Mouse (Mus musculus) inflammation-experienced regulatory T-cells, adult 6 months (primary cell): Measurements from ENCODE around the gene Trappc12. TPM values are rescaled to one million over a fixed set of nuclear protein-coding genes. Genes with fewer than 3 reads are reported as not detected.

ENCODE experiments used
- ATAC-seq: one replicate; pipeline ENCODE4 v1.8.0; 2017
- polyA plus RNA-seq, 3 experiments: library from polyadenylated mRNA; unstranded; fragments of 100-300 nt; shearing (Covaris generic); gene quantifications; one replicate each; pipeline ENCODE4 v1.2.1; 2017

Gene Trappc12
- polyA plus RNA-seq, 3 experiments from 2014 or later, result 31.7 to 58.8 (median 40.1) TPM

GRCm38 (mm10) chr12:28685771-28686170 is 64.5 kb downstream of the Trappc12 start:
- peak; percentile 30 for ATAC-seq

GRCm38 (mm10) chr12:28684674-28685073 is 65.6 kb downstream of the Trappc12 start:
- ATAC-seq, result no peak

GRCm38 (mm10) chr12:28675925-28676209 is 74.4 kb downstream of the Trappc12 start:
- ATAC-seq, result no peak

GRCm38 (mm10) chr12:28675121-28675924 is 74.9 kb downstream of the Trappc12 start, which contains the start of gene Adi1:
Gene Adi1 (plus strand): TSS chr12:28675231.
- peak; percentile 82 for ATAC-seq

GRCm38 (mm10) chr12:28674038-28674720 is 76.1 kb downstream of the Trappc12 start:
- ATAC-seq, result no peak

GRCm38 (mm10) chr12:28667287-28667686 is 83.0 kb downstream of the Trappc12 start:
- ATAC-seq, result no peak

GRCm38 (mm10) chr12:28666734-28667133 is 83.5 kb downstream of the Trappc12 start:
- no peak for ATAC-seq

- no peak for ATAC-seq
These were observed 87.6 kb downstream of the Trappc12 start for GRCm38 (mm10) chr12:28662628-28663027.

- ATAC-seq, result peak; percentile 98
These were observed 100.8 kb downstream of the Trappc12 start, which contains the start of gene Rnaseh1 for GRCm38 (mm10) chr12:28649141-28650110. Gene Rnaseh1 (plus strand): TSS chr12:28649602.

Other genes with a start within 250 kb of the Trappc12 start
- not detected for gene Dcdc2c, start 198.1 kb downstream of the Trappc12 start, polyA plus RNA-seq
- gene Allc, start 167.9 kb downstream of the Trappc12 start, polyA plus RNA-seq, result not detected
- gene Colec11, start 127.1 kb downstream of the Trappc12 start, polyA plus RNA-seq, result under 1 TPM in 1 of 3 experiments, not detected in 2; 0.31 TPM
- 1,000 to 10,000 TPM; 1,531 to 2,541 (median 1,663) TPM for gene Rps7, start 114.5 kb downstream of the Trappc12 start, polyA plus RNA-seq
- 10 to 100 TPM; 21.7 to 32.7 (median 28.9) TPM for gene Rnaseh1, start 100.9 kb downstream of the Trappc12 start, polyA plus RNA-seq
- gene Adi1, start 75.2 kb downstream of the Trappc12 start, polyA plus RNA-seq, result 10 to 100 TPM; 25.7 to 49.9 (median 41.5) TPM
- 10 to 100 TPM; 27.4 to 36.6 (median 33.7) TPM for gene Eipr1, start 1.3 kb upstream of the Trappc12 start, polyA plus RNA-seq